Mouse (Mus musculus) limb, embryonic 11.5 days (tissue): Measurements from ENCODE around the gene 4933430I17Rik. TPM values are rescaled to one million over a fixed set of nuclear protein-coding genes. Genes with fewer than 3 reads are reported as not detected.
A peak's percentile ranks its signal among the peaks of the same experiment; 100 is the strongest.

Experiments used
- ATAC-seq: fragments of 200-750 bp; cut with Nextera tagmentation; 2 replicates; pipeline ENCODE4 v1.8.0; 2017; ENCODE audit warnings: low read depth; ENCODE audit not compliant: insufficient number of reproducible peaks, low FRiP score, low TSS enrichment
- DNase-seq: peaks from one replicate; pipeline ENCODE4 v3.0.0-alpha.2; 2015; ENCODE audit warnings: low spot score
- H3K27ac ChIP-seq: fragments of 300-500 bp; sonication (generic); replicated peaks from 2 replicates; pipeline ENCODE4 v1.5.1; 2014; ENCODE audit warnings: low read depth, mild to moderate bottlenecking, low read length
- H3K27me3 ChIP-seq: fragments of 300-500 bp; sonication (generic); 2 replicates; pipeline ENCODE4 v1.6.1; 2014; ENCODE audit warnings: mild to moderate bottlenecking, low read length, mixed read lengths; ENCODE audit not compliant: control insufficient read depth, insufficient read depth
- H3K36me3 ChIP-seq: fragments of 300-500 bp; sonication (generic); 2 replicates; pipeline ENCODE4 v1.6.1; 2014; ENCODE audit warnings: mild to moderate bottlenecking, low read length, moderate library complexity, mixed read lengths; ENCODE audit not compliant: control insufficient read depth, insufficient read depth
- H3K4me1 ChIP-seq: fragments of 300-500 bp; sonication (generic); 2 replicates; pipeline ENCODE4 v1.6.1; 2014; ENCODE audit warnings: low read length, mixed read lengths; ENCODE audit not compliant: control insufficient read depth, insufficient read depth
- H3K4me2 ChIP-seq: fragments of 300-500 bp; sonication (generic); 2 replicates; pipeline ENCODE4 v1.6.1; 2014; ENCODE audit warnings: low read depth, mild to moderate bottlenecking, moderate library complexity; ENCODE audit not compliant: severe bottlenecking
- H3K4me3 ChIP-seq: fragments of 300-500 bp; sonication (generic); 2 replicates; pipeline ENCODE4 v1.5.1; 2014; ENCODE audit warnings: low read depth, low read length
- H3K9ac ChIP-seq: fragments of 300-500 bp; sonication (generic); 2 replicates; pipeline ENCODE4 v1.6.1; 2014; ENCODE audit warnings: mild to moderate bottlenecking, low read length
- H3K9me3 ChIP-seq: fragments of 300-500 bp; sonication (generic); 2 replicates; pipeline ENCODE4 v1.6.1; 2016; ENCODE audit warnings: low read length; ENCODE audit not compliant: control insufficient read depth
- WGBS: fragments of 180-500 bp; shearing (Covaris S2); extraction: QIAGEN DNeasy Blood & Tissue Kit; methylation state at CpG from one replicate; pipeline ENCODE4 v1.1.7; 2014; 5-methylcytosine and 5-hydroxymethylcytosine counted together
- polyA plus RNA-seq: library from polyadenylated mRNA; unstranded; fragments of >200 nt; fragmentation: Nextera tagmentation; extraction: Ambion mirVana; gene quantifications from 2 replicates; pipeline ENCODE4 v1.2.1, GENCODE M21; 2014

Gene 4933430I17Rik
- polyA plus RNA-seq, 1 experiment from 2014 or later = 1.4 TPM

DNA sequence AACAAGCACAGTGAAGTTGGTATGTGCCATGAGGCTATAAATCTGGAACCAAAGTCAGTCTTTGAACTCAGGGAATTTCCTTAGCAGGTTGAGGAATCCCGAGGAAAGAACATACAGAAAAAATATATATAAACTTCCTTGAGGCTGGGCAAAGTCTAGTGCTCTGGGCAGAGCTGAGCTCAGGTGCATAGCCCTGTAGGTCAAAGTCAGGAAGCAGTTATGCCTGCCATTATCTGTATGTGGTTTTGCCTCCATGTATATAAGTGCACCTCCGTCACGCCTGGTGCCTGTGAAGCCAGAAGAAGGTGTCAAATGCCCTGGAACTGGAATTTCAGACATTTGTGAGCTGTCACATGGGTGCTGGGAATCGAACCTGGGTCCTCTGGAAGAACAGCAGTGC lies 24.4 kb upstream of the 4933430I17Rik start:
- Histone ChIP-seq H3K27me3 (no peaks in the 10 kb centered on the region), H3K9ac (no peak overlapping the region), H3K9me3 (no peaks in the 10 kb centered on the region), H3K27ac (no peak overlapping the region), H3K36me3 (peaks cover 5% of the 10 kb centered on the region; the same call in 1 of the 2 replicates), H3K4me1 (peaks cover 3% of the 10 kb centered on the region; the same call in 1 of the 2 replicates), H3K4me2 (no peak overlapping the region), H3K4me3 (no peak overlapping the region)
- ATAC-seq (no peak), DNase-seq (no peak)
- 90% methylated on average over 4 of the region's 4 CpGs for WGBS

DNA sequence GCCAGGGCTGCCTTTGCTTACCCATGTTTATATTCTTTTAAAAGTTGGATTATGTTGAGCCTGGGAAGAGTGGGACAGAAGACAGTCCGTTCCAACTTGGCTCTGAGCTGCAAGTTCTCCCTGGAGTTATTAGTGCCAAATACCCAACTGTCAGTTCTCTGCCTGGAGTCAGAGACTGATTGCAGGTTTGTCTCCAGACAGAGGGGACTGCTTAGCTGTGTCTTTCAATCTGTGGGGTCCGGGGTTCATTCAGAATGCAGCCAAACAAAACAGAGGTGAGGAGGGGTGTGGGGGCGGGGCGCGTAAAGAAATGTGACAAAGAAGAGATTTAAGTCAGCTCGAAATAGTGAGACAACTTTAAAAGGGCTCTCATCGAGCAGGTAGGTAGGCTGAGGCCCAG lies 23.6 kb upstream of the 4933430I17Rik start:
- Histone ChIP-seq H3K27ac (no peak overlapping the region), H3K9me3 (no peaks in the 10 kb centered on the region), H3K4me3 (peak overlapping the region; percentile 81), H3K27me3 (no peaks in the 10 kb centered on the region), H3K4me2 (peak overlapping the region; percentile 63), H3K4me1 (peaks cover 3% of the 10 kb centered on the region; the same call in 1 of the 2 replicates), H3K9ac (peak overlapping the region; percentile 80), H3K36me3 (peaks cover 5% of the 10 kb centered on the region; the same call in 1 of the 2 replicates)
- no peak for DNase-seq
- ATAC-seq = peak; percentile 4; the same call in 1 of the 2 replicates
- WGBS = 4% methylated on average over 7 of the region's 7 CpGs

GRCm38 (mm10) chr4:62501964-62502732 lies 23.0 kb upstream of the 4933430I17Rik start:
- Histone ChIP-seq H3K4me1 (peaks cover 3% of the 10 kb centered on the region; the same call in 1 of the 2 replicates), H3K4me2 (peak overlapping the region; percentile 63), H3K27me3 (no peaks in the 10 kb centered on the region), H3K36me3 (peaks cover 5% of the 10 kb centered on the region; the same call in 1 of the 2 replicates), H3K27ac (no peak overlapping the region), H3K4me3 (peak overlapping the region; percentile 81), H3K9me3 (no peaks in the 10 kb centered on the region), H3K9ac (peak overlapping the region; percentile 80)
- ATAC-seq (peak; percentile 94), DNase-seq (peak; percentile 94)
- WGBS = 2% methylated on average over 38 of the region's 38 CpGs

GRCm38 (mm10) chr4:62502969-62503368 lies 22.2 kb upstream of the 4933430I17Rik start:
- H3K4me2 ChIP-seq = no peak overlapping the region
- no peak overlapping the region for H3K4me3 ChIP-seq
- no peak overlapping the region for H3K27ac ChIP-seq
- H3K4me1 ChIP-seq = peaks cover 3% of the 10 kb centered on the region; the same call in 1 of the 2 replicates
- H3K9ac ChIP-seq = no peak overlapping the region
- DNase-seq (no peak), ATAC-seq (no peak)
- H3K9me3 ChIP-seq = no peaks in the 10 kb centered on the region
- H3K36me3 ChIP-seq = peaks cover 9% of the 10 kb centered on the region
- no peaks in the 10 kb centered on the region for H3K27me3 ChIP-seq
- WGBS = 81% methylated on average over 7 of the region's 7 CpGs

- H3K4me2 ChIP-seq = peak within 1 kb of the TSS; percentile 63; the same call in 1 of the 2 replicates
- ATAC-seq = no peak
These were observed 21.7 kb upstream of the 4933430I17Rik start, which contains the start of gene Hdhd3 for GRCm38 (mm10) chr4:62503374-62503970. TSS of gene Hdhd3 (minus strand) at chr4:62503467.

DNA sequence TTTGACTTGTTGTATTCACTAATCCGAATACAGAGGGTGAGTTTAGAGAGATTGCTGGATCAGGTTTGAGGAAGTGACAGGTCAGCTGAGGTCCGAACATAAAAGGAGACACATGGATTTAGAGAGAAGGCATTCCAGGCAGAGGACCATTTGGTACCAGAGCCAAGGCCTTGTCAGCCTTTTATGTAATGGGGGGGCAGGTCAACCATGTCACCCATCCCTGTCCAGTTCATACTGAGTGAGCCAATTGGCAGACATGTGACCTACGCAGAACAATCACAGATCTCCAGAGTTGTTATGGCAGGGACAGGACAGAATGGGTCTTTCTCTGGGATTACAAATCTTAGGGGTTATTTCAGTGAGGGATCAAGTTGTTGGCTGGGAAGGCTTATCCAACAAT lies 19.2 kb upstream of the 4933430I17Rik start:
- 83% methylated on average over 3 of the region's 3 CpGs for WGBS
- Histone ChIP-seq H3K4me2 (no peak overlapping the region), H3K9me3 (no peaks in the 10 kb centered on the region), H3K27me3 (no peaks in the 10 kb centered on the region), H3K4me1 (peaks cover under 1% of the 10 kb centered on the region; the same call in 1 of the 2 replicates), H3K27ac (no peak overlapping the region), H3K4me3 (no peak overlapping the region), H3K9ac (no peak overlapping the region), H3K36me3 (peaks cover 25% of the 10 kb centered on the region)
- DNase-seq (no peak), ATAC-seq (no peak)

More at GRCm38 (mm10) chr4:62503374-62503970, 21.7 kb upstream of the 4933430I17Rik start, which contains the start of gene Hdhd3:
- Histone ChIP-seq H3K27ac (no peak within 1 kb of the TSS), H3K9me3 (no peaks in the 10 kb centered on the region), H3K36me3 (peaks cover 9% of the 10 kb centered on the region), H3K27me3 (no peaks in the 10 kb centered on the region), H3K9ac (peak within 1 kb of the TSS; percentile 80), H3K4me1 (peaks cover 3% of the 10 kb centered on the region; the same call in 1 of the 2 replicates), H3K4me3 (peak within 1 kb of the TSS; percentile 81)
- no peak for DNase-seq
- 76% methylated on average over 3 of the region's 3 CpGs for WGBS

DNA sequence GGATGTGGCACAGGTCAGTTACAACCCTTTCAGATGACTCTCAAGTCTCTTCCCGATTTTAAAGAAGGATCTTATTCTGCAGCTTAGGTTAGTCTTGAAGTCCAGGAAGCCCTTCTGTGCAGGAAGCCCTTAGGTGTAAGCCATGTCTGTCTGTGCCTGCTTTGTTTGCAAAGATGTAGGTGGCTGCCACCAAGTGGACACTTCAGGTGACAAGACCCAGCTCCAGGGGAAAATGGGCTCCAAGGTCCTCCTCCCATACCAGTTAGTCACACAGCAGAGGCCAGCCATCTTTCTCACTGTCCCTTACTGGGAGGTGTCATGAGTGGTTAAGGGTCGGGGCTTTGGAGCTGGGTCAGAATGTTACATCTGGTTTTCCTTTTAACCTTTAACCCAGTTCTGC lies 18.4 kb upstream of the 4933430I17Rik start:
- Histone ChIP-seq H3K36me3 (peaks cover 28% of the 10 kb centered on the region), H3K9me3 (no peaks in the 10 kb centered on the region), H3K27me3 (no peaks in the 10 kb centered on the region), H3K4me1 (no peaks in the 10 kb centered on the region), H3K4me2 (no peak overlapping the region), H3K27ac (no peak overlapping the region), H3K9ac (no peak overlapping the region), H3K4me3 (no peak overlapping the region)
- no peak for ATAC-seq
- no peak for DNase-seq
- WGBS = 49% methylated on average over 2 of the region's 2 CpGs

GRCm38 (mm10) chr4:62508839-62509238 lies 16.3 kb upstream of the 4933430I17Rik start:
- 92% methylated on average over 5 of the region's 5 CpGs for WGBS
- Histone ChIP-seq H3K27me3 (no peaks in the 10 kb centered on the region), H3K9ac (no peak overlapping the region), H3K27ac (no peak overlapping the region), H3K9me3 (no peaks in the 10 kb centered on the region), H3K4me1 (no peaks in the 10 kb centered on the region), H3K36me3 (peaks cover 40% of the 10 kb centered on the region), H3K4me2 (no peak overlapping the region), H3K4me3 (no peak overlapping the region)
- no peak for DNase-seq
- no peak for ATAC-seq
